Mouse (Mus musculus): ENCODE measurements at regions not wholly inside any gene's neighbourhood (a gene's known extent, or its start where the extent isn't known, plus 50 kb on each side); places are given as distances from the start of the nearest gene placed in this dataset.

- Histone ChIP-seq H3K4me3 (replicated peaks) (no peak overlapping the region), H3K9me3 (no peaks in the 10 kb centered on the region), H3K4me1 (replicated peaks) (no peaks in the 10 kb centered on the region), H3K9ac (replicated peaks) (no peak overlapping the region), H3K27ac (no peak overlapping the region), H3K4me2 (no peak overlapping the region), H3K36me3 (no peaks in the 10 kb centered on the region), H3K27me3 (no peaks in the 10 kb centered on the region)
- no peak for ATAC-seq (ENCODE audit: insufficient number of reproducible peaks, insufficient read depth, low FRiP score, low TSS enrichment, low read depth)
- WGBS = 58% methylated on average over 8 of the region's 8 CpGs
Measured at GRCm38 (mm10) chr2:179054441-179054840, 387.8 kb upstream of the Cdh4 start.

- no peak overlapping the region for H3K27ac ChIP-seq
- no peak overlapping the region for H3K9ac ChIP-seq (replicated peaks)
- WGBS = 35% methylated on average over 8 of the region's 8 CpGs
- H3K9me3 ChIP-seq = no peaks in the 10 kb centered on the region
- H3K4me3 ChIP-seq (replicated peaks) = no peak overlapping the region
- H3K4me1 ChIP-seq (replicated peaks) = no peaks in the 10 kb centered on the region
- H3K4me2 ChIP-seq = no peak overlapping the region
- no peaks in the 10 kb centered on the region for H3K36me3 ChIP-seq
- H3K27me3 ChIP-seq = peaks cover 20% of the 10 kb centered on the region
- ATAC-seq (ENCODE audit: insufficient number of reproducible peaks, insufficient read depth, low FRiP score, low TSS enrichment, low read depth) = no peak
Measured at GRCm38 (mm10) chr2:179064616-179065015, 377.6 kb upstream of the Cdh4 start.

GRCm38 (mm10) chr2:179069520-179069919 is 372.7 kb upstream of the Cdh4 start:
- WGBS = 79% methylated on average over 6 of the region's 6 CpGs
- H3K36me3 ChIP-seq = no peaks in the 10 kb centered on the region
- H3K9me3 ChIP-seq = no peaks in the 10 kb centered on the region
- H3K4me1 ChIP-seq (replicated peaks) = peaks cover 4% of the 10 kb centered on the region
- no peak overlapping the region for H3K4me3 ChIP-seq (replicated peaks)
- H3K9ac ChIP-seq (replicated peaks) = no peak overlapping the region
- H3K27ac ChIP-seq = no peak overlapping the region
- H3K4me2 ChIP-seq = no peak overlapping the region
- ATAC-seq (ENCODE audit: insufficient number of reproducible peaks, insufficient read depth, low FRiP score, low TSS enrichment, low read depth) = no peak
- H3K27me3 ChIP-seq = peaks cover 27% of the 10 kb centered on the region

GRCm38 (mm10) chr2:179070346-179070745 is 371.9 kb upstream of the Cdh4 start:
- Histone ChIP-seq H3K4me3 (replicated peaks) (no peak overlapping the region), H3K36me3 (no peaks in the 10 kb centered on the region), H3K27me3 (peaks cover 21% of the 10 kb centered on the region), H3K9ac (replicated peaks) (no peak overlapping the region), H3K27ac (no peak overlapping the region), H3K9me3 (no peaks in the 10 kb centered on the region), H3K4me1 (replicated peaks) (peaks cover 11% of the 10 kb centered on the region), H3K4me2 (no peak overlapping the region)
- 43% methylated on average over 1 of the region's 1 CpGs for WGBS
- ATAC-seq (ENCODE audit: insufficient number of reproducible peaks, insufficient read depth, low FRiP score, low TSS enrichment, low read depth) = no peak

GRCm38 (mm10) chr2:179080462-179081274 is 361.6 kb upstream of the Cdh4 start:
- H3K9ac ChIP-seq (replicated peaks) = no peak overlapping the region
- no peaks in the 10 kb centered on the region for H3K36me3 ChIP-seq
- H3K4me2 ChIP-seq = no peak overlapping the region
- no peak overlapping the region for H3K4me3 ChIP-seq (replicated peaks)
- 73% methylated on average over 13 of the region's 13 CpGs for WGBS
- no peaks in the 10 kb centered on the region for H3K9me3 ChIP-seq
- peaks cover 22% of the 10 kb centered on the region for H3K4me1 ChIP-seq (replicated peaks)
- H3K27me3 ChIP-seq = peaks cover 13% of the 10 kb centered on the region; the same call in 1 of the 2 replicates
- H3K27ac ChIP-seq = no peak overlapping the region
- no peak for ATAC-seq (ENCODE audit: insufficient number of reproducible peaks, insufficient read depth, low FRiP score, low TSS enrichment, low read depth)

GRCm38 (mm10) chr2:179086915-179087314 is 355.3 kb upstream of the Cdh4 start:
- Histone ChIP-seq H3K9me3 (no peaks in the 10 kb centered on the region), H3K27me3 (no peaks in the 10 kb centered on the region), H3K9ac (replicated peaks) (no peak overlapping the region), H3K4me1 (replicated peaks) (no peaks in the 10 kb centered on the region), H3K4me2 (no peak overlapping the region), H3K27ac (no peak overlapping the region), H3K4me3 (replicated peaks) (no peak overlapping the region), H3K36me3 (no peaks in the 10 kb centered on the region)
- 76% methylated on average over 9 of the region's 9 CpGs for WGBS
- ATAC-seq (ENCODE audit: insufficient number of reproducible peaks, insufficient read depth, low FRiP score, low TSS enrichment, low read depth) = no peak

- no peak overlapping the region for H3K4me3 ChIP-seq (replicated peaks)
- ATAC-seq (ENCODE audit: insufficient number of reproducible peaks, insufficient read depth, low FRiP score, low TSS enrichment, low read depth) = no peak
- no peak overlapping the region for H3K4me2 ChIP-seq
- 70% methylated on average over 3 of the region's 3 CpGs for WGBS
- no peaks in the 10 kb centered on the region for H3K9me3 ChIP-seq
- H3K4me1 ChIP-seq (replicated peaks) = no peaks in the 10 kb centered on the region
- H3K9ac ChIP-seq (replicated peaks) = no peak overlapping the region
- H3K27ac ChIP-seq = no peak overlapping the region
- no peaks in the 10 kb centered on the region for H3K36me3 ChIP-seq
- H3K27me3 ChIP-seq = no peaks in the 10 kb centered on the region
Measured at GRCm38 (mm10) chr2:179091480-179091879, 350.8 kb upstream of the Cdh4 start.

- no peak for ATAC-seq (ENCODE audit: insufficient number of reproducible peaks, insufficient read depth, low FRiP score, low TSS enrichment, low read depth)
- H3K36me3 ChIP-seq = no peaks in the 10 kb centered on the region
- no peaks in the 10 kb centered on the region for H3K27me3 ChIP-seq
- no peak overlapping the region for H3K4me2 ChIP-seq
- no peaks in the 10 kb centered on the region; the same call in 1 of the 2 replicates for H3K9me3 ChIP-seq
- H3K9ac ChIP-seq (replicated peaks) = no peak overlapping the region
- 88% methylated on average over 11 of the region's 11 CpGs for WGBS
- no peaks in the 10 kb centered on the region for H3K4me1 ChIP-seq (replicated peaks)
- H3K27ac ChIP-seq = no peak overlapping the region
- H3K4me3 ChIP-seq (replicated peaks) = no peak overlapping the region
Measured at GRCm38 (mm10) chr2:179093996-179094395, 348.2 kb upstream of the Cdh4 start.

- no peaks in the 10 kb centered on the region; the same call in 1 of the 2 replicates for H3K9me3 ChIP-seq
- H3K9ac ChIP-seq (replicated peaks) = no peak overlapping the region
- H3K27ac ChIP-seq = no peak overlapping the region
- no peaks in the 10 kb centered on the region for H3K4me1 ChIP-seq (replicated peaks)
- no peak for ATAC-seq (ENCODE audit: insufficient number of reproducible peaks, insufficient read depth, low FRiP score, low TSS enrichment, low read depth)
- H3K27me3 ChIP-seq = no peaks in the 10 kb centered on the region
- WGBS = 79% methylated on average over 3 of the region's 3 CpGs
- no peak overlapping the region for H3K4me3 ChIP-seq (replicated peaks)
- no peak overlapping the region for H3K4me2 ChIP-seq
- no peaks in the 10 kb centered on the region for H3K36me3 ChIP-seq
Measured at GRCm38 (mm10) chr2:179095981-179096380, 346.2 kb upstream of the Cdh4 start.

GRCm38 (mm10) chr2:179096861-179097260 is 345.4 kb upstream of the Cdh4 start:
- Histone ChIP-seq H3K36me3 (no peaks in the 10 kb centered on the region), H3K27me3 (no peaks in the 10 kb centered on the region), H3K4me1 (replicated peaks) (no peaks in the 10 kb centered on the region), H3K9ac (replicated peaks) (no peak overlapping the region), H3K4me3 (replicated peaks) (no peak overlapping the region), H3K27ac (no peak overlapping the region), H3K9me3 (no peaks in the 10 kb centered on the region; the same call in 1 of the 2 replicates), H3K4me2 (no peak overlapping the region)
- no peak for ATAC-seq (ENCODE audit: insufficient number of reproducible peaks, insufficient read depth, low FRiP score, low TSS enrichment, low read depth)
- 89% methylated on average over 4 of the region's 4 CpGs for WGBS

- H3K36me3 ChIP-seq = no peaks in the 10 kb centered on the region
- no peak overlapping the region for H3K4me2 ChIP-seq
- 79% methylated on average over 1 of the region's 1 CpGs for WGBS
- ATAC-seq (ENCODE audit: insufficient number of reproducible peaks, insufficient read depth, low FRiP score, low TSS enrichment, low read depth) = no peak
- H3K27me3 ChIP-seq = no peaks in the 10 kb centered on the region
- no peaks in the 10 kb centered on the region for H3K4me1 ChIP-seq (replicated peaks)
- no peaks in the 10 kb centered on the region; the same call in 1 of the 2 replicates for H3K9me3 ChIP-seq
- H3K4me3 ChIP-seq (replicated peaks) = no peak overlapping the region
- H3K9ac ChIP-seq (replicated peaks) = no peak overlapping the region
- no peak overlapping the region for H3K27ac ChIP-seq
Measured at GRCm38 (mm10) chr2:179099783-179100182, 342.4 kb upstream of the Cdh4 start.

- Histone ChIP-seq H3K9me3 (no peaks in the 10 kb centered on the region; the same call in 1 of the 2 replicates), H3K4me1 (replicated peaks) (no peaks in the 10 kb centered on the region), H3K27me3 (no peaks in the 10 kb centered on the region), H3K27ac (no peak overlapping the region), H3K4me3 (replicated peaks) (no peak overlapping the region), H3K4me2 (no peak overlapping the region), H3K36me3 (no peaks in the 10 kb centered on the region), H3K9ac (replicated peaks) (no peak overlapping the region)
- WGBS = 69% methylated on average over 1 of the region's 1 CpGs
- no peak for ATAC-seq (ENCODE audit: insufficient number of reproducible peaks, insufficient read depth, low FRiP score, low TSS enrichment, low read depth)
Measured at GRCm38 (mm10) chr2:179103114-179103513, 339.1 kb upstream of the Cdh4 start.

Data from limb, embryonic 12.5 days (tissue).